Mouse (Mus musculus): ENCODE data around the gene Pnrc2.

- TF ChIP-seq EP300 (IDR thresholded peaks at IDR 0.05; ENCODE audit: low read depth) (no peak), CTCF (IDR thresholded peaks at IDR 0.05; ENCODE audit: low read depth) (no peak)
Measured at GRCm38 (mm10) chr4:135839293-135840011, 34.2 kb downstream of the Pnrc2 start.
